Mouse (Mus musculus): Measurements from ENCODE around the gene Kcnip1. TPM values are rescaled to one million over a fixed set of nuclear protein-coding genes. Genes with fewer than 3 reads are reported as not detected.

Kcnip1 gene
- polyA plus RNA-seq, 1 experiment from 2014 or later, result 3.5 TPM

GRCm38 (mm10) chr11:33974341-33975040 is 18.5 kb downstream of the Kcnip1 start:
- WGBS, result 87% methylated on average over 14 of the region's 14 CpGs
- Histone ChIP-seq H3K4me3 (ENCODE audit: low read depth, low read length) (no peak overlapping the region), H3K9me3 (replicated peaks; ENCODE audit: control insufficient read depth, low read length) (no peaks in the 10 kb centered on the region), H3K4me2 (ENCODE audit: low read depth, low read length) (no peak overlapping the region), H3K27ac (replicated peaks; ENCODE audit: low read depth, low read length) (no peak overlapping the region), H3K9ac (replicated peaks; ENCODE audit: low read length) (no peak overlapping the region), H3K36me3 (replicated peaks; ENCODE audit: control insufficient read depth, insufficient read depth, low read depth, low read length) (no peaks in the 10 kb centered on the region), H3K4me1 (ENCODE audit: control insufficient read depth, insufficient read depth, low read length) (no peaks in the 10 kb centered on the region), H3K27me3 (ENCODE audit: control insufficient read depth, insufficient read depth, low read length) (no peaks in the 10 kb centered on the region)
- ATAC-seq (replicated peaks; ENCODE audit: insufficient number of reproducible peaks, low FRiP score, low TSS enrichment, low read depth) (no peak), DNase-seq (ENCODE audit: low spot score) (no peak)

GRCm38 (mm10) chr11:33972114-33972513 is 20.8 kb downstream of the Kcnip1 start:
- Histone ChIP-seq H3K27me3 (ENCODE audit: control insufficient read depth, insufficient read depth, low read length) (no peaks in the 10 kb centered on the region), H3K4me3 (ENCODE audit: low read depth, low read length) (no peak overlapping the region), H3K27ac (replicated peaks; ENCODE audit: low read depth, low read length) (no peak overlapping the region), H3K36me3 (replicated peaks; ENCODE audit: control insufficient read depth, insufficient read depth, low read depth, low read length) (no peaks in the 10 kb centered on the region), H3K9me3 (replicated peaks; ENCODE audit: control insufficient read depth, low read length) (no peaks in the 10 kb centered on the region), H3K4me1 (ENCODE audit: control insufficient read depth, insufficient read depth, low read length) (no peaks in the 10 kb centered on the region), H3K4me2 (ENCODE audit: low read depth, low read length) (no peak overlapping the region), H3K9ac (replicated peaks; ENCODE audit: low read length) (no peak overlapping the region)
- WGBS, result 82% methylated on average over 7 of the region's 7 CpGs
- no peak for DNase-seq (ENCODE audit: low spot score)
- no peak for ATAC-seq (replicated peaks; ENCODE audit: insufficient number of reproducible peaks, low FRiP score, low TSS enrichment, low read depth)

- ATAC-seq (replicated peaks; ENCODE audit: insufficient number of reproducible peaks, low FRiP score, low TSS enrichment, low read depth), result no peak
- 82% methylated on average over 3 of the region's 3 CpGs for WGBS
- H3K36me3 ChIP-seq (replicated peaks; ENCODE audit: control insufficient read depth, insufficient read depth, low read depth, low read length), result no peaks in the 10 kb centered on the region
These were observed 23.8 kb downstream of the Kcnip1 start for GRCm38 (mm10) chr11:33969199-33969598.

GRCm38 (mm10) chr11:33967708-33968107 is 25.2 kb downstream of the Kcnip1 start:
- H3K9me3 ChIP-seq (replicated peaks; ENCODE audit: control insufficient read depth, low read length), result no peaks in the 10 kb centered on the region
- WGBS, result 86% methylated on average over 4 of the region's 4 CpGs
- no peak overlapping the region for H3K4me3 ChIP-seq (ENCODE audit: low read depth, low read length)
- H3K27me3 ChIP-seq (ENCODE audit: control insufficient read depth, insufficient read depth, low read length), result no peaks in the 10 kb centered on the region
- H3K36me3 ChIP-seq (replicated peaks; ENCODE audit: control insufficient read depth, insufficient read depth, low read depth, low read length), result no peaks in the 10 kb centered on the region
- no peak for DNase-seq (ENCODE audit: low spot score)
- no peak overlapping the region for H3K27ac ChIP-seq (replicated peaks; ENCODE audit: low read depth, low read length)
- no peaks in the 10 kb centered on the region for H3K4me1 ChIP-seq (ENCODE audit: control insufficient read depth, insufficient read depth, low read length)
- no peak overlapping the region for H3K4me2 ChIP-seq (ENCODE audit: low read depth, low read length)
- no peak overlapping the region for H3K9ac ChIP-seq (replicated peaks; ENCODE audit: low read length)
- no peak for ATAC-seq (replicated peaks; ENCODE audit: insufficient number of reproducible peaks, low FRiP score, low TSS enrichment, low read depth)

More at GRCm38 (mm10) chr11:33969199-33969598, 23.8 kb downstream of the Kcnip1 start:
- Histone ChIP-seq H3K9ac (replicated peaks; ENCODE audit: low read length) (no peak overlapping the region), H3K4me2 (ENCODE audit: low read depth, low read length) (no peak overlapping the region), H3K27me3 (ENCODE audit: control insufficient read depth, insufficient read depth, low read length) (no peaks in the 10 kb centered on the region), H3K4me3 (ENCODE audit: low read depth, low read length) (no peak overlapping the region), H3K4me1 (ENCODE audit: control insufficient read depth, insufficient read depth, low read length) (no peaks in the 10 kb centered on the region), H3K9me3 (replicated peaks; ENCODE audit: control insufficient read depth, low read length) (no peaks in the 10 kb centered on the region), H3K27ac (replicated peaks; ENCODE audit: low read depth, low read length) (no peak overlapping the region)
- no peak for DNase-seq (ENCODE audit: low spot score)

GRCm38 (mm10) chr11:33965380-33965779 is 27.6 kb downstream of the Kcnip1 start:
- no peaks in the 10 kb centered on the region for H3K27me3 ChIP-seq (ENCODE audit: control insufficient read depth, insufficient read depth, low read length)
- H3K9me3 ChIP-seq (replicated peaks; ENCODE audit: control insufficient read depth, low read length), result no peaks in the 10 kb centered on the region
- H3K4me3 ChIP-seq (ENCODE audit: low read depth, low read length), result no peak overlapping the region
- H3K36me3 ChIP-seq (replicated peaks; ENCODE audit: control insufficient read depth, insufficient read depth, low read depth, low read length), result no peaks in the 10 kb centered on the region
- WGBS, result 71% methylated on average over 2 of the region's 2 CpGs
- H3K4me1 ChIP-seq (ENCODE audit: control insufficient read depth, insufficient read depth, low read length), result no peaks in the 10 kb centered on the region
- DNase-seq (ENCODE audit: low spot score) (no peak), ATAC-seq (replicated peaks; ENCODE audit: insufficient number of reproducible peaks, low FRiP score, low TSS enrichment, low read depth) (no peak)
- H3K27ac ChIP-seq (replicated peaks; ENCODE audit: low read depth, low read length), result no peak overlapping the region
- no peak overlapping the region for H3K4me2 ChIP-seq (ENCODE audit: low read depth, low read length)
- no peak overlapping the region for H3K9ac ChIP-seq (replicated peaks; ENCODE audit: low read length)

- Histone ChIP-seq H3K4me1 (ENCODE audit: control insufficient read depth, insufficient read depth, low read length) (no peaks in the 10 kb centered on the region), H3K4me3 (ENCODE audit: low read depth, low read length) (no peak within 1 kb of the TSS), H3K9ac (replicated peaks; ENCODE audit: low read length) (no peak within 1 kb of the TSS), H3K4me2 (ENCODE audit: low read depth, low read length) (no peak within 1 kb of the TSS), H3K27ac (replicated peaks; ENCODE audit: low read depth, low read length) (no peak within 1 kb of the TSS), H3K36me3 (replicated peaks; ENCODE audit: control insufficient read depth, insufficient read depth, low read depth, low read length) (no peaks in the 10 kb centered on the region), H3K27me3 (ENCODE audit: control insufficient read depth, insufficient read depth, low read length) (no peaks in the 10 kb centered on the region), H3K9me3 (replicated peaks; ENCODE audit: control insufficient read depth, low read length) (no peaks in the 10 kb centered on the region)
- DNase-seq (ENCODE audit: low spot score) (no peak), ATAC-seq (replicated peaks; ENCODE audit: insufficient number of reproducible peaks, low FRiP score, low TSS enrichment, low read depth) (0 out of 2 replicates have a peak, but pooled peaks have one; percentile 36)
- WGBS, result 38% methylated on average over 6 of the region's 6 CpGs
These were observed 30.1 kb downstream of the Kcnip1 start, which contains the start of gene Kcnmb1 for GRCm38 (mm10) chr11:33962688-33963407. Kcnmb1 (plus strand) TSS chr11:33963013.

GRCm38 (mm10) chr11:33962178-33962577 is 30.8 kb downstream of the Kcnip1 start:
- Histone ChIP-seq H3K27ac (replicated peaks; ENCODE audit: low read depth, low read length) (no peak overlapping the region), H3K4me2 (ENCODE audit: low read depth, low read length) (no peak overlapping the region), H3K9me3 (replicated peaks; ENCODE audit: control insufficient read depth, low read length) (no peaks in the 10 kb centered on the region), H3K36me3 (replicated peaks; ENCODE audit: control insufficient read depth, insufficient read depth, low read depth, low read length) (no peaks in the 10 kb centered on the region), H3K4me3 (ENCODE audit: low read depth, low read length) (no peak overlapping the region), H3K4me1 (ENCODE audit: control insufficient read depth, insufficient read depth, low read length) (no peaks in the 10 kb centered on the region), H3K27me3 (ENCODE audit: control insufficient read depth, insufficient read depth, low read length) (no peaks in the 10 kb centered on the region), H3K9ac (replicated peaks; ENCODE audit: low read length) (no peak overlapping the region)
- ATAC-seq (replicated peaks; ENCODE audit: insufficient number of reproducible peaks, low FRiP score, low TSS enrichment, low read depth), result no peak
- no peak for DNase-seq (ENCODE audit: low spot score)
- WGBS, result 44% methylated on average over 7 of the region's 7 CpGs

- H3K36me3 ChIP-seq (replicated peaks; ENCODE audit: control insufficient read depth, insufficient read depth, low read depth, low read length), result no peaks in the 10 kb centered on the region
- ATAC-seq (replicated peaks; ENCODE audit: insufficient number of reproducible peaks, low FRiP score, low TSS enrichment, low read depth) (no peak), DNase-seq (ENCODE audit: low spot score) (peak; percentile 65)
- no peaks in the 10 kb centered on the region for H3K9me3 ChIP-seq (replicated peaks; ENCODE audit: control insufficient read depth, low read length)
- no peaks in the 10 kb centered on the region for H3K4me1 ChIP-seq (ENCODE audit: control insufficient read depth, insufficient read depth, low read length)
- H3K4me3 ChIP-seq (ENCODE audit: low read depth, low read length), result no peak overlapping the region
- H3K27ac ChIP-seq (replicated peaks; ENCODE audit: low read depth, low read length), result no peak overlapping the region
- no peak overlapping the region for H3K9ac ChIP-seq (replicated peaks; ENCODE audit: low read length)
- 74% methylated on average over 8 of the region's 8 CpGs for WGBS
- H3K27me3 ChIP-seq (ENCODE audit: control insufficient read depth, insufficient read depth, low read length), result no peaks in the 10 kb centered on the region
- H3K4me2 ChIP-seq (ENCODE audit: low read depth, low read length), result no peak overlapping the region
These were observed 34.2 kb downstream of the Kcnip1 start for GRCm38 (mm10) chr11:33958713-33959112.

Measured in embryonic facial prominence, embryonic 11.5 days (tissue).